In the genomic region with DNA sequence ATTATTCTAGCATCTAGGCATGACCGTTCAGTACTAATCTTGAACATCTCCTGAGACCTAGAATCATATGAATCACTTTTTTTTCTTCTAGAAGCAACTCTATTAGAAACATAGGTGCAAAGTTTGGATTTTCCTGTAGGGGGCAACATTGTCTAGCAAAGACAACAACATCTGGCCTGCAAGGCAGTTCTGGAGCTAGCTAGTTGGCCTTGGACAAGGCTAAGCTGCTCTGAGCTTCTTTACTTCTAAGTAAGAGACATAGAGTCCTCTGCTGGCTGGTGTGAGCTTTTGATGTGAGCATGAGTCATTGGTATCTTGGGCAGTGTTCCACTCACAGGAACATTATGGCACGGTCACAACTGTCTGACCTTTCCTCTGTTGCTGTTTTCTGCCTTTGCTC, we compare ENCODE assay signal across 7 mouse cellular contexts. TPM values are rescaled to one million over a fixed set of nuclear protein-coding genes. Genes with fewer than 3 reads are reported as not detected.
DNase-seq lines count a peak whose midpoint lies in the region; ATAC-seq and TF ChIP-seq lines count a peak whose summit lies in the region.

No protein-coding gene starts in this region.

- H3K4me3 ChIP-seq in midbrain, postnatal 0 days (ENCODE audit: low read depth, low read length) = no peak overlapping the region
- H3K4me3 ChIP-seq in midbrain, embryonic 15.5 days = no peak overlapping the region
- H3K4me3 ChIP-seq in intestine, embryonic 14.5 days (ENCODE audit: low read depth, low read length) = no peak overlapping the region
- H3K4me3 ChIP-seq in limb, embryonic 10.5 days = no peak overlapping the region
- H3K4me3 ChIP-seq in stomach, postnatal 0 days (ENCODE audit: low read depth, low read length) = no peak overlapping the region

- peak; percentile 50 for DNase-seq in midbrain, postnatal 0 days (ENCODE audit: low spot score)
- peak; percentile 76 for DNase-seq in NIH3T3 (ENCODE audit: low read depth)
- DNase-seq in c-Kit-positive CD71-positive TER-119-positive erythroid progenitor cells, embryonic 14.5 days (ENCODE audit: low spot score) = peak; percentile 11
- DNase-seq in intestine, embryonic 14.5 days (ENCODE audit: low spot score) = no peak
- DNase-seq in limb, embryonic 10.5 days (ENCODE audit: low spot score) = no peak
- DNase-seq in stomach, postnatal 0 days (ENCODE audit: low spot score) = peak; percentile 31

- TF ChIP-seq EP300 in stomach, postnatal 0 days (optimal IDR thresholded peaks at IDR 0.05) = no peak

- H3K27me3 ChIP-seq in midbrain, postnatal 0 days (ENCODE audit: insufficient read depth, low read length) = no peaks in the 10 kb centered on the region
- H3K27me3 ChIP-seq in midbrain, embryonic 15.5 days (replicated peaks) = no peaks in the 10 kb centered on the region
- H3K27me3 ChIP-seq in intestine, embryonic 14.5 days (replicated peaks; ENCODE audit: control insufficient read depth, insufficient read depth, low read length) = no peaks in the 10 kb centered on the region
- H3K27me3 ChIP-seq in limb, embryonic 10.5 days (ENCODE audit: low read depth, poor library complexity, severe bottlenecking) = no peaks in the 10 kb centered on the region
- H3K27me3 ChIP-seq in stomach, postnatal 0 days (ENCODE audit: control insufficient read depth, insufficient read depth, low read length) = no peaks in the 10 kb centered on the region

- H3K4me1 ChIP-seq in midbrain, postnatal 0 days (ENCODE audit: insufficient read depth, low read length) = no peaks in the 10 kb centered on the region
- H3K4me1 ChIP-seq in midbrain, embryonic 15.5 days = no peaks in the 10 kb centered on the region
- H3K4me1 ChIP-seq in intestine, embryonic 14.5 days (replicated peaks; ENCODE audit: control insufficient read depth, insufficient read depth, low read length) = no peaks in the 10 kb centered on the region
- peaks cover 32% of the 10 kb centered on the region for H3K4me1 ChIP-seq in limb, embryonic 10.5 days
- H3K4me1 ChIP-seq in stomach, postnatal 0 days (replicated peaks; ENCODE audit: control insufficient read depth, insufficient read depth) = no peaks in the 10 kb centered on the region

- H3K9ac ChIP-seq in midbrain, postnatal 0 days (replicated peaks; ENCODE audit: low read length, poor library complexity, severe bottlenecking) = no peak overlapping the region
- H3K9ac ChIP-seq in midbrain, embryonic 15.5 days = no peak overlapping the region
- no peak overlapping the region for H3K9ac ChIP-seq in intestine, embryonic 14.5 days (ENCODE audit: low read length)
- no peak overlapping the region for H3K9ac ChIP-seq in stomach, postnatal 0 days (ENCODE audit: low read length)

- peak; percentile 58 for TF ChIP-seq CTCF in midbrain, postnatal 0 days (IDR thresholded peaks at IDR 0.05)
- peak; percentile 82 for TF ChIP-seq CTCF in stomach, postnatal 0 days (IDR thresholded peaks at IDR 0.05; ENCODE audit: low read depth)

- 71% methylated on average over 2 of the region's 2 CpGs for WGBS in midbrain, postnatal 0 days
- WGBS in midbrain, embryonic 15.5 days = 79% methylated on average over 2 of the region's 2 CpGs
- 71% methylated on average over 2 of the region's 2 CpGs for WGBS in intestine, embryonic 14.5 days
- WGBS in limb, embryonic 10.5 days = 80% methylated on average over 2 of the region's 2 CpGs
- WGBS in stomach, postnatal 0 days = 63% methylated on average over 2 of the region's 2 CpGs

- no peak overlapping the region for H3K4me2 ChIP-seq in midbrain, postnatal 0 days (ENCODE audit: low read depth, low read length, poor library complexity, severe bottlenecking)
- H3K4me2 ChIP-seq in midbrain, embryonic 15.5 days = no peak overlapping the region
- H3K4me2 ChIP-seq in intestine, embryonic 14.5 days (ENCODE audit: low read length) = no peak overlapping the region
- no peak overlapping the region for H3K4me2 ChIP-seq in stomach, postnatal 0 days (replicated peaks; ENCODE audit: low read depth)

- no peaks in the 10 kb centered on the region for H3K36me3 ChIP-seq in midbrain, postnatal 0 days (ENCODE audit: insufficient read depth, low read length)
- H3K36me3 ChIP-seq in midbrain, embryonic 15.5 days (replicated peaks) = no peaks in the 10 kb centered on the region
- no peaks in the 10 kb centered on the region for H3K36me3 ChIP-seq in intestine, embryonic 14.5 days (ENCODE audit: control insufficient read depth, insufficient read depth, low read length)
- no peaks in the 10 kb centered on the region for H3K36me3 ChIP-seq in limb, embryonic 10.5 days
- H3K36me3 ChIP-seq in stomach, postnatal 0 days (ENCODE audit: control insufficient read depth, insufficient read depth, low read length) = no peaks in the 10 kb centered on the region

- no peak overlapping the region for H3K27ac ChIP-seq in midbrain, postnatal 0 days (ENCODE audit: low read depth, low read length)
- H3K27ac ChIP-seq in midbrain, embryonic 15.5 days = no peak overlapping the region
- H3K27ac ChIP-seq in intestine, embryonic 14.5 days (ENCODE audit: low read depth) = no peak overlapping the region
- H3K27ac ChIP-seq in limb, embryonic 10.5 days = peak overlapping the region; percentile 90; the same call in 1 of the 2 replicates
- no peak overlapping the region for H3K27ac ChIP-seq in stomach, postnatal 0 days (replicated peaks)

- H3K9me3 ChIP-seq in midbrain, postnatal 0 days (ENCODE audit: low read length) = no peaks in the 10 kb centered on the region
- H3K9me3 ChIP-seq in midbrain, embryonic 15.5 days = no peaks in the 10 kb centered on the region
- H3K9me3 ChIP-seq in intestine, embryonic 14.5 days (ENCODE audit: control insufficient read depth, low read length) = no peaks in the 10 kb centered on the region
- no peaks in the 10 kb centered on the region for H3K9me3 ChIP-seq in limb, embryonic 10.5 days (replicated peaks)
- H3K9me3 ChIP-seq in stomach, postnatal 0 days (ENCODE audit: control insufficient read depth, low read length) = no peaks in the 10 kb centered on the region

- ATAC-seq in midbrain, postnatal 0 days (ENCODE audit: low FRiP score) = no peak
- ATAC-seq in midbrain, embryonic 15.5 days (replicated peaks) = no peak
- 0 out of 2 replicates have a peak, but pooled peaks have one; percentile 5 for ATAC-seq in intestine, embryonic 14.5 days (replicated peaks; ENCODE audit: low FRiP score, low TSS enrichment, low read depth)
- peak; percentile 82 for ATAC-seq in stomach, postnatal 0 days (ENCODE audit: low FRiP score, low TSS enrichment)

RNA-seq across cellular contexts. Expression of gene Gm7879, which starts 18.8 kb away (rescaled TPM):
- total RNA-seq in midbrain, postnatal 0 days (2014; rRNA removed) = 0.52 TPM in 1 of 2 replicates, not detected in the other
- polyA plus RNA-seq in midbrain, postnatal 0 days (2015; fragmentation: Nextera tagmentation; extraction: Ambion mirVana) = 0.26 TPM in 1 of 2 replicates, not detected in the other
- 0.83 TPM in 1 of 2 replicates, not detected in the other for polyA plus RNA-seq in midbrain, embryonic 15.5 days (2015; fragmentation: Nextera tagmentation; extraction: Ambion mirVana)
- polyA plus RNA-seq in intestine, embryonic 14.5 days (2014; fragmentation: Nextera tagmentation; extraction: Ambion mirVana) = not detected in 2 replicates
- 2.2 TPM in 1 of 2 replicates, not detected in the other for polyA plus RNA-seq in limb, embryonic 10.5 days (2016; fragmentation: Nextera tagmentation; extraction: Ambion mirVana)
- polyA plus RNA-seq in stomach, postnatal 0 days (2015; fragmentation: Nextera tagmentation; extraction: Ambion mirVana) = 0.25 and 0.74 TPM in 2 replicates

RNA-seq across cellular contexts. Expression of gene Cd38, which starts 25.8 kb away (rescaled TPM):
- total RNA-seq in midbrain, postnatal 0 days (2014; rRNA removed) = 3.1 and 4.1 TPM in 2 replicates
- 2.3 and 2.5 TPM in 2 replicates for polyA plus RNA-seq in midbrain, postnatal 0 days (2015; fragmentation: Nextera tagmentation; extraction: Ambion mirVana)
- 2.2 and 3.2 TPM in 2 replicates for polyA plus RNA-seq in midbrain, embryonic 15.5 days (2015; fragmentation: Nextera tagmentation; extraction: Ambion mirVana)
- 14.4 and 15.8 TPM in 2 replicates for polyA plus RNA-seq in intestine, embryonic 14.5 days (2014; fragmentation: Nextera tagmentation; extraction: Ambion mirVana)
- polyA plus RNA-seq in limb, embryonic 10.5 days (2016; fragmentation: Nextera tagmentation; extraction: Ambion mirVana) = 8.6 and 10.7 TPM in 2 replicates
- 4.9 and 5.1 TPM in 2 replicates for polyA plus RNA-seq in stomach, postnatal 0 days (2015; fragmentation: Nextera tagmentation; extraction: Ambion mirVana)

Comparison
In these comparisons a context has a peak if more than half of its experiments do, and no peak if none do; other contexts are left out.
1. ATAC-seq: peak in intestine, embryonic 14.5 days (single experiment) and stomach, postnatal 0 days (single experiment); none in midbrain, postnatal 0 days (single experiment) and midbrain, embryonic 15.5 days (single experiment).
2. DNase-seq: peak in midbrain, postnatal 0 days (single experiment), NIH3T3 (single experiment), c-Kit-positive CD71-positive TER-119-positive erythroid progenitor cells, embryonic 14.5 days (single experiment) and stomach, postnatal 0 days (single experiment); none in intestine, embryonic 14.5 days (single experiment) and limb, embryonic 10.5 days (single experiment).